Mouse (Mus musculus) C2C12 (cell line): ENCODE measurements around the gene Cpne8. TPM values are rescaled to one million over a fixed set of nuclear protein-coding genes. Genes with fewer than 3 reads are reported as not detected.

ENCODE experiments used
- H3K27me3 ChIP-seq: one replicate; pipeline ENCODE4 v1.6.1; 2011; ENCODE audit not compliant: control insufficient read depth, insufficient read depth, insufficient read length
- H3K36me3 ChIP-seq: one replicate; pipeline ENCODE4 v1.6.1; 2011; ENCODE audit not compliant: control insufficient read depth, insufficient read depth
- H3K4me3 ChIP-seq: one replicate; pipeline ENCODE4 v1.5.1; 2011; ENCODE audit warnings: mild to moderate bottlenecking, control low read depth; ENCODE audit not compliant: poor library complexity, insufficient read depth, severe bottlenecking
- H3K79me2 ChIP-seq: one replicate; pipeline ENCODE4 v1.6.1; 2011; ENCODE audit not compliant: control insufficient read depth, insufficient read depth
- H3K79me3 ChIP-seq: one replicate; pipeline ENCODE4 v1.6.1; 2011; ENCODE audit warnings: low read depth, control low read depth
- H3ac ChIP-seq: one replicate; pipeline ENCODE3; 2011; ENCODE audit warnings: low read depth; ENCODE audit not compliant: control insufficient read depth, insufficient read length
- CEBPB ChIP-seq: IDR thresholded peaks from one replicate; pipeline ENCODE4 v1.6.1; 2011; ENCODE audit warnings: low read depth, mild to moderate bottlenecking, control low read depth, moderate library complexity
- CTCF ChIP-seq: IDR thresholded peaks from one replicate; pipeline ENCODE4 v1.5.1; 2011; ENCODE audit not compliant: control insufficient read depth, insufficient read depth, insufficient read length
- FOSL1 ChIP-seq: IDR thresholded peaks from one replicate; pipeline ENCODE4 v1.8.0; 2011; ENCODE audit warnings: mild to moderate bottlenecking, low read length; ENCODE audit not compliant: poor library complexity, insufficient read depth, severe bottlenecking
- MAX ChIP-seq: IDR thresholded peaks from one replicate; pipeline ENCODE4 v1.6.1; 2011; ENCODE audit warnings: mild to moderate bottlenecking, control low read depth
- MYOD1 ChIP-seq: IDR thresholded peaks from one replicate; pipeline ENCODE4 v1.6.1; 2011; ENCODE audit warnings: low read depth; ENCODE audit not compliant: control insufficient read depth, insufficient read length
- MYOG ChIP-seq: IDR thresholded peaks from one replicate; pipeline ENCODE4 v1.6.1; 2011; ENCODE audit not compliant: control insufficient read depth, insufficient read length; ENCODE audit errors: extremely low read depth
- USF1 ChIP-seq: IDR thresholded peaks from one replicate; pipeline ENCODE4 v1.6.1; 2011; ENCODE audit warnings: low read depth, mild to moderate bottlenecking, control low read depth, moderate library complexity
- polyA plus RNA-seq: library from polyadenylated mRNA; unstranded; fragments of >200 nt; fragmentation: generic; extraction: Trizol; gene quantifications from one replicate; pipeline ENCODE4 v1.2.1, GENCODE M21; 2012; ENCODE audit warnings: missing spikeins

The Cpne8 gene
- polyA plus RNA-seq, 1 experiment: 5.4 TPM

DNA sequence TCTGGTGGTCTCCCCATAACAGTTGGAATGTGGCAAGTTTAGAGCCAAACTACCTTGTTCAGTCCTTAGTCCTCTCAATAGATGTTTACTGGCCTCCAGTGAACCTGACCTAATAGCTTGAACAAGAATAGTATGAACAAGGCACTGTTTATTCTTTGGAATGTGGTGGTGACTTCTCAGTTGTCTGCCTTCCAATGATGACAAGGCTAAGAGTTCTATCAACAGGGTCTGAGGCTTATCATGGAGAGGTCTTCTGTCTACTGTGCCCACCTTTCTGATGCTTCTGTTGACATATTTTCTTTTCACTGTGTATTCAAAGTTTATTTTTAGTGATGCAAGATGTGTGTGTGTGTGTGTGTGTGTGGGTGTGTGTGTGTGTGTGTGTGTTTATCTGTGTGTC lies 137.1 kb downstream of the Cpne8 start:
- no peaks in the 10 kb centered on the region for H3K79me3 ChIP-seq
- H3K36me3 ChIP-seq: no peaks in the 10 kb centered on the region
- H3K27me3 ChIP-seq: no peaks in the 10 kb centered on the region
- no peaks in the 10 kb centered on the region for H3K79me2 ChIP-seq
- TF ChIP-seq CTCF: no peak
- no peak for TF ChIP-seq MAX
- TF ChIP-seq MYOD1: no peak
- no peak for TF ChIP-seq CEBPB
- no peak for TF ChIP-seq MYOG
- no peak for TF ChIP-seq FOSL1
- TF ChIP-seq USF1: no peak
- no peak overlapping the region for H3ac ChIP-seq
- no peak overlapping the region for H3K4me3 ChIP-seq

- H3K27me3 ChIP-seq: no peaks in the 10 kb centered on the region
- no peak overlapping the region for H3ac ChIP-seq
- no peaks in the 10 kb centered on the region for H3K79me3 ChIP-seq
- no peak overlapping the region for H3K4me3 ChIP-seq
- no peaks in the 10 kb centered on the region for H3K79me2 ChIP-seq
- TF ChIP-seq MYOD1 (peak; percentile 32), FOSL1 (no peak), MYOG (no peak), MAX (no peak), CTCF (no peak), CEBPB (no peak)
- H3K36me3 ChIP-seq: no peaks in the 10 kb centered on the region
These were observed 142.7 kb downstream of the Cpne8 start for GRCm38 (mm10) chr15:90536311-90537202.

DNA sequence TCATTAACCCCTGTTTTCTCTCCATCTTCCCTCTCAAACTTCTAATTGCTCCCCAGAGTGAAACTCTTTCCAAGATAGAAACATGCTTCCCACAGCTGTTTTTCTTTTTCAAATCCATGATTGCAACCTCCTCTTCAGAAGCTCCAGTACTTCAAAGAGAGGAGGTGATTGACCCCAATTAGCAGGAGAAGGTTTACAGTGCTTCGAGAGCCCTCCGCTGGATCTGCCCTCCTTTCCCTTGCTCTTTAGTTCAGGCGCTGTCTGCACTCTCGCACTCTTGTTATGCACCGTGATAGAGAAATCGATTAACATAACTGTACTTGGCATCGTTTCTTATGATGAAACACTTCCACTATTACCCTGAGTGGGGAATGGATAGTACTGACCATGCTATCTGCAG lies 143.5 kb downstream of the Cpne8 start:
- no peaks in the 10 kb centered on the region for H3K27me3 ChIP-seq
- no peak for TF ChIP-seq CEBPB
- no peak for TF ChIP-seq USF1
- TF ChIP-seq MYOG: no peak
- no peak for TF ChIP-seq CTCF
- TF ChIP-seq MAX: no peak
- TF ChIP-seq MYOD1: no peak
- TF ChIP-seq FOSL1: no peak
- no peak overlapping the region for H3K4me3 ChIP-seq
- H3ac ChIP-seq: no peak overlapping the region
- no peaks in the 10 kb centered on the region for H3K79me2 ChIP-seq
- no peaks in the 10 kb centered on the region for H3K36me3 ChIP-seq
- H3K79me3 ChIP-seq: no peaks in the 10 kb centered on the region

GRCm38 (mm10) chr15:90512769-90513168 lies 166.5 kb downstream of the Cpne8 start:
- Histone ChIP-seq H3K79me3 (no peaks in the 10 kb centered on the region), H3K79me2 (no peaks in the 10 kb centered on the region), H3ac (no peak overlapping the region), H3K4me3 (no peak overlapping the region), H3K36me3 (no peaks in the 10 kb centered on the region), H3K27me3 (no peaks in the 10 kb centered on the region)
- peak; percentile 21 for TF ChIP-seq MAX
- TF ChIP-seq FOSL1: no peak
- no peak for TF ChIP-seq CEBPB
- TF ChIP-seq USF1: no peak
- no peak for TF ChIP-seq CTCF
- TF ChIP-seq MYOD1: peak; percentile 79

DNA sequence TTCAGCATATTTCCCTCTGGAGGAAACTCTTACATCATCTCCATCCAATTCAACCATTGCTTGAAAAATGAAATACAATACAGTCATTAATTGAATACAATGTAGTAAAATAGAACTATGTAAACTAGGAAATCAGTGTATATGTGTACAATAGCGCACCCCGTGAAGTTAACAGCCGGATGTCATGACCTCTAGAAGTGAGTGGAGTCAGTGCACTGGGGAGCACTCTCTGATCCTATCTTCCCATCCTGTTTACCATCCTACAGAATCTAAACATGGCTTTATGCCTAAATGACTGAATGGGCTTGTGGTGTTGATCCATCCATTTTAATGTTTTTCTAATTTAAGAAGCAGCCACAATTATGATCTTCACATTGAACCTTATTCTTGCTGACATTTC lies 182.2 kb downstream of the Cpne8 start:
- Histone ChIP-seq H3K79me2 (no peaks in the 10 kb centered on the region), H3K27me3 (no peaks in the 10 kb centered on the region)
- no peak for TF ChIP-seq MYOG
- TF ChIP-seq USF1: no peak
- no peak for TF ChIP-seq FOSL1
- TF ChIP-seq CEBPB: no peak
- TF ChIP-seq MYOD1: no peak
- no peak for TF ChIP-seq CTCF
- no peak for TF ChIP-seq MAX

More for the DNA sequence above, 182.2 kb downstream of the Cpne8 start:
- H3K4me3 ChIP-seq: no peak overlapping the region
- H3K79me3 ChIP-seq: no peaks in the 10 kb centered on the region
- H3K36me3 ChIP-seq: no peaks in the 10 kb centered on the region
- H3ac ChIP-seq: no peak overlapping the region
